Mouse (Mus musculus) forelimb bud, embryonic 11.5 days (tissue): ENCODE results near the gene Kansl1.
A peak's percentile ranks its signal among the peaks of the same experiment; 100 is the strongest.
"Not testable (repeated sequence)": the region's sequence is repeated elsewhere in the genome, so short reads cannot be mapped to it uniquely, and the experiment has no call there.

Experiments
- DNase-seq: peaks from one replicate; pipeline ENCODE4 v3.0.0-alpha.2; 2012; ENCODE audit warnings: low read depth, low spot score

The Kansl1 gene

DNA sequence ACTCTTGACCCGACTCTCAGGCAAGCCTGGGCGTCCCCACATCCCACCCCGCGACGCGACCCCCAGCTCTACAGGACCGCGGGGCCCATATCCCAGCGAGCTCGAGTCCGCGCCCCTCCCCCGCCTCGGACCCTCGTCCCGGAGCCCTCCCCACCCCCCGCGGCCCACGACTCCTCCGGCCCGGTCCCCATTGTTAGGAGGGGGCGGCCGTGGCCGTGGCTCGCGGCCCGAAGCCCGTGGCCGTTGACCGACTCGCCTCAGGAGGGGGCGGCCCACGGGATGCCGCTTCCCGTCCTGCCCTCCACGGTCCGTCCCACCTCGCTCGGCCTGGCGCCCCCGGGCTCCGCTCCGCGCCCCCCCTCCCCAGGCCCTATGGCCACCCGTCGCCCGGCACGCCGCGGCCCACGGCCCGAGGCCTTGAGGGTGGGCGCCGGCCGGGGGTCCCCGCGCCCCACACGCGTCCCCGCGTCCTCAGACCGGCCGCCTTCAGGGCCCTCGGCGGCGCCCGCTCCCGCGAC, at the start of gene Kansl1:
TSS of gene Kansl1 (minus strand) at position 111 of the 518 bp plus-strand sequence.
- DNase-seq, result no peak

DNA sequence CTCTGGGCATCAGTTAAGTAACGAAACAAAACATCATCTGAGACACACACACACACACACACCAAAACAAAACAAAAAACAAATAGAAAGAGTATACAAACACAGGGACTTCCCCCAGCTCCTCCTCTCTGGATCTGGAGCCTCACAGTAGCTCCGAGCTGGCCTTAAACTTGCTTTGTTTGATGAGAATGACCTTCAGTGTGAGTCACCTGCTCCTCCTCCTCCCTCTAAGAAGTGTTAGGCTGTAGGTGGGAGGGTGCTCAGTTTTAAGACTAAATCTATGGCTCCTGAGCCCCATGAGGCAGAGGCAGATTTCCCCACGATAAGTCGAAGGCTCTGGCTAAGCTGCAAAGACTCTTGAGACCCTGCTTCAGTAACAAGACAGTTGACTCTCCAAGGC, 43.8 kb upstream of the Kansl1 start:
- DNase-seq, result no peak

DNA sequence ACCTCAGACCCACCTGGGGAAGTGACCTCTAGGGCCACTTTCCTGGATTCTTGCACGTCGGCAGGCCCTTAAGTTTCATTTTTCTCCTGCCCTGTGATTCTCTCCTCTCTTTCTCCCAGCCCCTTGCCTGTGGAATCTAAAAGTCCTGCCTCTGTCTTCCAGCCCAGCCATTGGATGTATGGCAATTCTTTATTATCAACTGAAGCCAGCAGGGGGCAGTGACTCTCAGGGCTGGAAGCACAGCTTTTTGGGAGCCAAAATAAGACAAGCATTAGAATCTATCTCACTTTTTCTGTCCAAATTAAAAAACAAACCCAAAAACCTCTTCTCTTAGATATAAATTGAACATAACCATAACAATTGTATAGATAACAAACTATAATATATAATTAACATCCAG, 41.9 kb upstream of the Kansl1 start:
- peak; percentile 25 for DNase-seq

DNA sequence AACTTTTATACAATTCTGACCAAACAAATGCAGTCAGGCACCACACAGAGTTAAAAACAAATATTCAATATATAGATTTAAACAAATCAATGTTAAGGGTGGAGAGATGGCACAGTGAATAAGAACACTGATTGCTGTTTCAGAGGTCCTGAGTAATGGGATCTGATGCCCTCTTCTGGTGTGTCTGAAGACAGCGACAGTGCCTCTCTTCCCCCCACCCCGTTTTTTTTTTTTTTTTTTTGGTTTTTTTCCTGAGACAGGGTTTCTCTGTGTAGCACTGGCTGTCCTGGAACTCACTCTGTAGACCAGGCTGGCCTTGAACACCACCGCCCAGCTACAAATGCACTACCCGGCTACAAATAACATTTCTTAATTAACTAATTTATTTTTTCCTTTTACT, 39.8 kb upstream of the Kansl1 start:
- DNase-seq, result no peak

DNA sequence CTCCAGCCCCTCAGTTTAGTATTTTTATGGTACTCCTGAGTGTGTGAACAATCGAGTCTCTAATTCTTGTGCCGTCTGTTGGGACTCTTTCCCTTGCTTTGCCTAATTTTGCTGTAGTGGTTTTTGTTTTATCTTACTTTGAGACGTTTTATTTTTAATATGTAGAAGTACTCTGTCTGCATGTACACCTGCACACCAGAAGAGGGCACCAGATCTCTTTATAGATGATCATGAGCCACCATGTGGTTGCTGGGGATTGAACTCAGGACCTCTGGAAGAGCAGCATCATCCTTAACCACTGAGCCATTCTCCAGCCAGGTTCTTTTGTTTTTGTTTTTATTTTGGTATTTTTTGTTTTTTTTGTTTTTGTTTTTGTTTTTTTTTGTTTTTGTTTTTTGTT, 19.6 kb upstream of the Kansl1 start:
- no peak for DNase-seq

DNA sequence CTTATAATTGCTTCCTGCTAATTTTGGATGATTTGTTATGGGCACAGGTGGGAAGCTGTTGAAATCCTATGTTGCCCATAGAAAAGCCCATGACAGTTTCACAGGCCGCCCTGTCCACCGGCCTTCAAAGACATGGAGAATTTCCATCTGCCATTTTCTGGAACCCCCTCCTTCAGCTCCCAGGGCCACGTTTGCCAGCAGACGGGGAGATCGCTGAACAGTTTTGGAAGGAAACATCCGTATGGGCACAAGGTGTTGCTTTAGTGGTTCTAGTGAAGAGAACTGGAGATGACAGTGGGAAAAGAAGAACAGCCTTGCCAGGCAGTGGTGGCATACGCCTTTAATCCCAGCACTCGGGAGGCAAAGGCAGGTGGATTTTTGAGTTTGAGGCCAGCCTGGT, 13.3 kb upstream of the Kansl1 start:
- no peak for DNase-seq

DNA sequence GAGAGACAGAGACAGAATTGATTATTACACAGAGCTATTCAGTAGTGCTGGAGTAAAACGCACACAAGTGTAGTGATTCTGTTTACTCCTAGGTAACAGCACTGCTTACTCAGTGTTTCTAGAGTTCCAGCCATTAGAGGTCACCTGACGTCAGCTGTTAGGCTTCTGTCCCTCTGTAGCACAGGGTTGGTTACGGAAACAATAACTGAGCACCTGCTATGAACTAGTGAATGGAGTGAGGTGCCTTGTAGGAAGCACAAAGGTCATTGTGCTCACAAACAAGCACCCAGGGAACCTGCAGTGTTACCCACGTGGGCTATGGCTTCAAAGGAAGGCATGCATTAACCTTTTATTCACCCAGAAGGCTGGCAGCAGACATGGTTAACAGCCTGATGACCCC, 10.8 kb upstream of the Kansl1 start:
- no peak for DNase-seq

DNA sequence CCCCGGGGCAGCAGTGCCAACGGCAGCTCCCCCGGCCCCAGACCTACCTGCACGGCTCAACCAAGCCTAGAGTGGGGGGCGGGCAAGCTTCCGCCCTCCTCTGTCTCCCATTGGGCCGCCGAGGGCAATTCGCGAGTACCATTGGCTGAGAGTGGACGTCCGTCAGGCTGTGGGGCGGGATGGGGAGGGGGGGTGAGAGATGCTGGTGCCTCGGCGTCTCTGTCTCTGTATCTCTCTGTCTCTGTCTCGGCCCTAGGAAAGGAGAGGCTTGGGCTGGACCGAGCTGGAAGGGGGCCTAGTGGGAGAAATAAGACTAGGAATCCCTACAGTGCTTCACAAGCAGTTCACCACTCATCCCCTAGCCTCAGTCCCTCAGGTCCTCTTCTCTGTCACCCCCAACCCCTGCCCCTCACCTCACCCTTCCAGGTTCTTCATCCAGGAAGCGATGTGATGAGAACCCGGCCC, 742 bp upstream of the Kansl1 start:
- peak; percentile 94 for DNase-seq

DNA sequence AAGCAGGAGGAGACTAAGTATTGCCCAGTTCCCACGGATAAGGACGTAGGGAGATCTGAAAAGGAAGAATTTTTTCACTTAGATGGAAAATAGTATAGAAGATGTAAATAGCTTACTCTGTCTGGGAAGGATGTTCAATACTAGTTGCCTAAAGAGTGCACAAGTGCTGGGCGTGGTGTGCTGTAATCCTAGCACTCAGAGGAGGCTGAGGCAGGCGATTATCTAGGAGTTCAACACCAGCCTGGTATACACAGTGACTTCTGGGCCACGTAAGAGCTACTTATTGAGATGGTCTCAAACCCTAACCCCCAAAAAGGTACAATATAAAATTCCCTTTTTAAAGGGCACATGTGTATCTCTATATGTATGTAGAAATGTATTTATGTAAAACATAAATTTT, 963 bp downstream of the Kansl1 start:
- no peak for DNase-seq

DNA sequence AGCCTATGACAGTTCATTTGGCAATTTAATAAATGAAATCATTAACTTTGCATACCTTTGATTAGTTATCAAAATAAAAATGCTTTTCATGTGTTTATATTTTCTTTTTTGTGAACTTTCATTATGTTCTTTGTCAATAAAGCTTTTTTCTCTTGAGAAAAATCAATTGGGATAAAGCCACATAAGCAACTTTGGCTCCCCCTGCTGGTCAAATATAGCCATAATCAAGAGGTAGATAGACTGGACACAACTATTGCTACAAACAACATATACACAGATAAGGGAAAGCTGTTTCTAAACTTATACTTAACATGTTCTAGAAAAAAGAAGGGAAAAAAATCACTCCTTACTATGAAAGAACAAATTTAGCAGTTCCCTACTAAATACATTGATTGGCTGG, 7.1 kb downstream of the Kansl1 start:
- DNase-seq, result peak; percentile 78

DNA sequence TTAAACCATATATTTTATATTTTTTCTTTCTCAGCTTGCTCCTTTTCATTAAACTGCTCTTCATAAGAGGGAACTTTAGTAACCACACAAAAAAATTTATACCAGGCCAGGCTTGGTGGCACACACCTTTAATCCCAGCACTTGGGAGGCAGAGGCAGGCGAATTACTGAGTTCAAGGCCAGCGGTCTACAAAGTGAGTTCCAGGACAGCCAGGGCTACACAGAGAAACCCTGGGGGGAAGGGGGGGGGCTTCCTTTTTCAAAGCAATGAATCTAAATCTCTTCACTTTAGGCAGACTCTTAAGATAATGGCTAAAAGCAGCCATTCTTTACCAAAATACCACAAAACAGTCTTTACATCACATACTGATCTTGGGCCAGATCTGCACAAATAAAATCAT, 9.0 kb downstream of the Kansl1 start:
- no peak for DNase-seq

DNA sequence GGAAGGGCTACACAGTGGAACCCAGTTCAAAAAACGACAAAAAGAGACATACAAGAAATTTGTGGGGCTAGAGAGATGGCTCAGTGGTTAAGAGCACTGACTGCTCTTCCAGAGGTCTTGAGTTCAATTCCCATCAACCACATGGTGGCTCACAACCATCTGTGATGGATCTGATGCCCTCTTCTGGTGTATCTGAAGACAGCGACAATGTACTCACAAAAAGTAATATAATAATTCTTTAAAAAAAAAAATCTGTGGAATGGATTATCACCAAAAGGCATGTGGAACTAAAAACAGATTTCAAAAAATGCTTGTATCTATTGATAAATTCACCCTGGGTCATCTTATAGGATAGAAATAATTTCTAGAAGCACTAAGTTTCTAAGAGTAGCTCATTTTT, 10.2 kb downstream of the Kansl1 start:
- DNase-seq, result no peak

DNA sequence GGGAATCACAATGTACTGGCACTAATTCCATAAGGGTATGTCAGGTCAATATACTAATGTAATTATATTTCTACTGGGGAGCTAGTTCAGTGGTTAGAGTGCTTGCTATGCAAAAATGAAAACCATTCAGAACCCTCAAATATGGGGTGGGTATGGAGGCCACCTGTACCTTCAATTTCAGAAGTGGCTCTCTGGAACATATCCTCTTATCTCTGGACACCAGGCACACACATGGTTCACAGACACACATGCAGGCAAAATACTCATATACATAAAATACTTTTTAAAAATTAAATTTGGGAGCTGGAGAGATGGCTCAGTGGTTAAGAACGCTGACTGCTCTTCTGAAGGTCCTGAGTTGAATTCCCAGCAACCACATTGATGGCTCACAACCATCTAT, 16.0 kb downstream of the Kansl1 start:
- no peak for DNase-seq

DNA sequence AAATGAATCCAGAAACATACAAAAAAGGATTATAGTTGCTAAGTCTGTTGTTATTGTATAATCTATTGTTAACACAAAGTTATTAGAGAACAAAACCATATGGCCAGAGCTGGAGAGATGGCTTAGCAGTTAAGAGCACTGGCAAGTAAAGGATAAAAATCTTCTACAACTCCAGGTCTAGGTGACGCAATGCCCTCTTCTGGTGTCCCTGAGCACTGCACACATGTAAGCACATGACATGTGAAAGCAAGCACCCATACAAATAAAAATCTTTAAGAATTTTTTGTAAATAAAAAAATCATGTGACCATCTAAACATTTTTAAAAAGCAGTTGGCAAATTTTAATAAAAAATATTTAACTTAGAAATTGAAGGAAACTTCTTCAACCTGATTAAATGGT, 17.4 kb downstream of the Kansl1 start:
- no peak for DNase-seq

DNA sequence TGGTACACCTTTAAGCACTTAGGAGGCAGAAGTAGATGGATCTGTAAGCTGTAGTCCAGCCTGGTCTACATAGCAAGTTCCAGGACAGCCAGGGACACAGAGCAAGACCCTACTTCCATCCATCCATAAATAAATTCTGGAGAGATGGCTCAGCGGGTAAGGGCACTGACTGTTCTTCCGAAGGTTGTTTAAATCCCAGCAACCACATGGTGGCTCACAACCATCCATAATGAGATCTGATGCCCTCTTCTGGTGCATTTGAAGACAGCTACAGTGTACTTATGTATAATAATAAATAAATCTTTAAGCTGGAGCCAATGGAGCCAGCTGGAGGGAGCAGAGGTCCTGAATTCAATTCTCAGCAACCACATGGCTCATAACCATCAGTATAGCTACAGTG, 20.2 kb downstream of the Kansl1 start:
- DNase-seq, result not testable (repeated sequence)

DNA sequence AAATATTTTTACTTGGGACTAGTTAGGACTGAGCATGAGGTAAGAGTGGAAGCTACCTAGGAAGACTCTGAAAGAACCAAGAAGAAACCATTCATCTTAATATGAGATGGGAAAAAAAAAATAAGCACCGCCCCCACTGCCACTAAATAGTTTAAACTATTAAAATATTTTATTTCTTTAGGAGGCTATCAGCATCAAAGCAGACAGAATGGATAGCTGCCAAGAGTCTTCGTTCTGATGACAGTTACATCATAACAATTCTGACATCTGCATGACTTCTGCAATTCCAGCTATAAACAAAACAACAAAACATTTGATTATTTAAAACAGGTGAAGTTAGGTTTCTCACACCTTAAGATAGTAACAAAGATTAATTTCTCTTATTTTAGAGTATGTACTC, 23.1 kb downstream of the Kansl1 start:
- DNase-seq, result no peak

DNA sequence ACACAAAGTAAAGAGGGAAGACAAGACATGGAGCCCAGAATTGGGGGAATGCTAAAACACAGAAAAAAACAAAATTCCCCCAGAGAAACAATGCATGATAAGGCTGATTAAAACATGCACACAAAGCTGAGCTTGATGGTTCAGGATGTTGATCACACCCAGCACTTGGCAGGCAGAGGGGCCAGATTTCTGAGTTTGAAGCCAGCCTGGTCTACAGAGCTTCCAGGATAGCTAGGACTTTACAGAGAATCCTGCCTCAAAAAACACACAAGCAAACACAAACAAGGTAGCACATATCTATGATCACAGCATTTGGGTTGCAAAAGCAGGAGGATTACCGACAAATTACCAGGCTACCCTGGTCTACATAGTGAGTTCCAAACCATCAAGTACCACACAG, 23.6 kb downstream of the Kansl1 start:
- DNase-seq, result no peak

DNA sequence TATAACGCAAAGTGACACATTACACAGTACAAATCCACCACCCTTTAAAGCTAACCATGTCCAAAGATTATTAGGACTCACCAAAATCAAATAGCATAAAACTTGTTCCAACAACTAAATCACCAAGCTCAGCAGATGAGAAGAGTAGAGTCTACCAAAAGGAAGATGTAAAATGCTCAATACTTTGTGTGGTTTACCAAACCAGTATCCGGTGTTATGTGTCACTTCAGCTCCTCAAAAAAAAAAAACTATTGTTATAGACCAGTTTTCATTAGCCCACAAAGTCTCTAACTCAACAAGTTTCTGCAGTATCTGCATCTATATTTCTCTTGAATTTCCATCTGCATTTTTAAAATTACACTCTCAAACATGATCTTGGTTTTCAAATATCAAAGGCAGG, 25.3 kb downstream of the Kansl1 start:
- no peak for DNase-seq

DNA sequence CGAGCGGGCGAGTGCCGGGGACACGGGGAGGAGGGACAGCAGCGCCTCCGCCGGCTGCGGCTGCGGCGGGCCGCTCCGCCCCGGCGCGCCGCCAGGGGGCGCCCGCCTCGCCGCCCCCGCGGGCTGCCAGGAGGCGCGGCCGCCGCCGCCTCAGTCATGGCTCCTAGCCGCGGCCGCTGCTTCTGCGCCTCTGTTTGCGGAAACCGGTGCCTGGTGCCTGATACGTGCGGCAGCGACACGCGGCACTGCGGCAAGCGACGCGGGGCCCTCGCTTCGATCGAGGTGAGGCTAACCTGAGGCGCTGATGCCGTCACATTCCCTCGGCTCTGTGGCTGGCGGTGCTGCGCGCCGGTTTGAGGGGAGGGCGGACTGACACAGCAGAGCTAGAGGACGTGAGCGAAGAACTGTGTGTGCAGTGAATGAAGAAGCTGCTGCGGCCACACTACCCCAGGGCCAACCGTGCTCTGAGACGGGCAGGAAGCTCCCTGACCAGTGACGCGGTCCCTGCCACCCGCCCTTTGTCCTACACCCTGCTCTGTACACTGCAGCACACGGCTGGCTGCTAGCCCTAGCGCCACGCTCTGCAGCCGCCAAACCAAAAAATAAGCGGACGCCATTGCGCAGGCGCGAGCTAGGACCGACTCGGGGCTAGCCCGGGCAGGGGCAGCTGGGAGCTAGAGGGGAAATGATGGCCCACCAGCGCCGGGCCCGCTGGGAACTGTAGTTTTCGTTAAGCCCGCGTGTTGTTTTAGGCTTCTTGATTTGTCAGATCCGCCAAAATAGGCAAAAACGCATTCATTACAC, 26.1 kb downstream of the Kansl1 start:
- DNase-seq, result peak; percentile 95

DNA sequence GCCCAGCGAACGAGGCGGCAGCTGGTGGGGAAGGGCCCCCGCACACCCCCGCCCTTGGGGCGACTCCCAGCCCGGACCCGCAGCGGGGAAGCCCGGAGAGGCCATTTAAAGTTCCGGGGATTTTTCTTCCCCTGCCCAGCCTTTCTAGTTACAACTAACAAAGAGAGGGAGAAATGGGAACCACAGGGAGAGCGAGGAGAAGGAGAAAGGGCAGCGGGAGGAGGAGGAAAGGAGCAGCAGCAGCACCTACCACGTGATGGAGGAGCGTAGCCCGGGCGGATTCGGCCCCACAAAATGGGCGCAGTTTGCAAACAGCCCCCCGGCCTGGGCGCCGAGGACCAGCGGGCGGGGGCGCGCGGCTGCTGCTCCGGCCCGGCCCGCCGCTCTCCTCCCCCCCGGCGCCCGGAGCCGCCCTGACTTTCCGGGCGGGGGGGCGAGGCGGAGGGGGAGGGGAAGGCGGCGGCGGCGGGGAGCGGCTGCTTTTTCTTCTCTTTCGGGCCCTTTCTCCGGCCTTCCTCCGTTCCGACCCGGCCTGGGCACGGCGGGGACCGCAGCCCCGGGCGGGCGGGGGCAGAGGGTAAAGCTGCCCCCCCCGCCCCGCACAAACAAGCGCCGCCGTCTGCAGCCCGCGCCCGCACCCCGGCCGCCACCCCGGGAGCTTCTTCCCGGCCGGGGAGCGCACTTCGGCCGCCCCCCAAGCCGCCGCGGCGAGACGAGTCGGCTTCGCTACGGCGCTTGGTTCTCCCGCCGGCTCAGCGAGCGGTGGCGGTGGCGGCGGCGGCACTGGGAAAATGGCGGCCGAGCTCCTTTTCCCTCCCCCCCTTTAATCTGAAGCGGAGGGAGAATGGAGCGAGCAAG, 27.0 kb downstream of the Kansl1 start:
- DNase-seq, result peak; percentile 73

DNA sequence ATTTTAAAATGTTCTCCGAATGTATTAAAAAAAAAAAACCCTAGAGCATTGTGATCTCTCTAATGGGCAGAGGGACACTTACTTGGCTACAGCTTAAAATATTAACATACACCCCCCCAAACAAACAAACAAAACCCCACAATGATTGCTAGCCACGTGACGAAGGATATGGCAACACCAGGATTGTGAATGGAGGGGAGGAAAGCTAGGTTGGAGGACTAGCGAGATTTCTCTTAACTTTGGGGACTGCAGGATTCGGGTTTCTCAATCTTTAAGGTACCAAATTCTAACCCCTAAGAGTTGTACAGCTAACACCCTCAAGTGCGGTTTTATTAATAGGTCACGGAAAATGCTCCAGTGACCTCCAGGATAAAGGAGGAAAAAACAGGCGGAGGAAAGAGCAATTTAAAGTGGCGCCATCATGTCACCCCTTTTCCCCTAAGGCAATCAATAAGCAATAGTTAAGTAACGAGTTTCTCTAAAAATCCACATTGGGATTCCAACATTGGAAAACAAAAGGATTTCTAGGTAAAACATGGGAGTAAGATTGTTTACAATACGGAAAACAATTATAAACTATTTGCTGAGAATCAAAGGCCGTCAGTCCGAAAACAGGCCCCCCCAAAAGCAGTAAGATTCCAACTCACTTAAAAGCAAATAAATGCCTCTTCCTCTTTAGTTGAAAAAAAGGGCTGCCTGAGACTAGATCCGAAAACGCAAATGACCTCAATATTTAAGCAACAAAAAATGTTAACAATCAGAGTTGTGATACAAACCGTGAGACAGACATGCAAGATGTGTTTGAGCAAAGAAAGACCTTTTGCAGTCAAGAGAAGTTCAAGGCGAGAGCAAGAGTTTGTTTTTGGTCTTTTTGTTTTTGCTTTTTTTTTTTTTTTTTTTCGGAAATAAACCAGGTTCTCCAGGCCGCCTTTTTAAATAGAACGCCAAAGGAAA, 27.9 kb downstream of the Kansl1 start:
- peak; percentile 38 for DNase-seq
